Mouse (Mus musculus) urinary bladder, postnatal 4 days (tissue): ENCODE measurements at regions not wholly inside any gene's neighbourhood (a gene's known extent, or its start where the extent isn't known, plus 50 kb on each side); places are given as distances from the start of the nearest gene placed in this dataset.

Experiments
- DNase-seq, 2 experiments: peaks; one replicate each; pipeline ENCODE4 v3.0.0; 2021 to 2022; ENCODE audit warnings: low spot score in 2 of 2

DNA sequence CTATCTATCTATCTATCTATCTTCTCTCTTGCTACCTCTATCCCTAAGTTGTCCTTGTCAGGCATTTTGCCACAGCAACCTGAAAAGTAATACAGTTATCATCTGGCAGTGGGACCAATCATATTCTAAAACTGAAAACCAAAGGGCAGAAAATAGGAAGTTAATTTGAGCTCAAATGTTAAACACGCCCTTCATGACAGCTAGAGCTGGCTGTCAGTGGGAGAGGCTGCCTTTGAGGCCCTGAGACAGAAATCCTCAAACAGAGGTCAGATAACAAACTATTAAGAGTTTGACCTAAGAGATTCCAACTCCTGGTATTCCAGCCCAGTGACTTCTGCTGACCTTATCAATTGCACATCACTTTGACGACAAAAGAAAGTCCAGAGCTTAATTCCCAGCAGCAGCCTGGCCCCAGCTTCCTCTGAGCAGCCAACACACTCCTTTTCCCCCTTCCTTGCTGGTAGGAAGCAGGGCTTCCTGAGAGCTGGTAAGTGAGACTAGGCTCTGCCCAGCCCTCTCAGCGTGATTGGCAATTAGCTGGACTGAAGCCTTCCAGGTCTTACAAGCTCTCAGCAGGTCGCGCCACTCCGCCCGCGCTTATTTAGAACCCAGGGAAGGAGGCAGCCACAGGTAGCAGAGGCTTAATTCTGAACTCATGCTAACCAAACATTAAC, 250.0 kb downstream of the Sec61b start:
- DNase-seq: no peak

DNA sequence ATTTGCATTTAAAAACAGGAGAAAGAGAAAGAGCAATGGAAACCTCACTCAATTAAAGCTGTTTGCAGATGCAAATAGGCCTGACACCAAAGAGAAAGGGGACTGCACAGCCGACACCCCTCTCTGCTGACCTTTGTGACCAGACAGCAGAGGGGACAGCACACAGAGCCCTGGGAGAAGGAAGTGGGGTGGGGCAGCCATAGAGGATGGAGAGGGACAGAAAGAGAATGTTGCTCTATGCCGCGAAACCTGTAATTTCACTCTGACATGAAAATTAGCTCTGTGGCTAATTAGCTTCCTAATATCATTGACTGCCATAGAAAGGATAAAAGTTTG, 250.5 kb downstream of the Sec61b start:
- no peak for DNase-seq

DNA sequence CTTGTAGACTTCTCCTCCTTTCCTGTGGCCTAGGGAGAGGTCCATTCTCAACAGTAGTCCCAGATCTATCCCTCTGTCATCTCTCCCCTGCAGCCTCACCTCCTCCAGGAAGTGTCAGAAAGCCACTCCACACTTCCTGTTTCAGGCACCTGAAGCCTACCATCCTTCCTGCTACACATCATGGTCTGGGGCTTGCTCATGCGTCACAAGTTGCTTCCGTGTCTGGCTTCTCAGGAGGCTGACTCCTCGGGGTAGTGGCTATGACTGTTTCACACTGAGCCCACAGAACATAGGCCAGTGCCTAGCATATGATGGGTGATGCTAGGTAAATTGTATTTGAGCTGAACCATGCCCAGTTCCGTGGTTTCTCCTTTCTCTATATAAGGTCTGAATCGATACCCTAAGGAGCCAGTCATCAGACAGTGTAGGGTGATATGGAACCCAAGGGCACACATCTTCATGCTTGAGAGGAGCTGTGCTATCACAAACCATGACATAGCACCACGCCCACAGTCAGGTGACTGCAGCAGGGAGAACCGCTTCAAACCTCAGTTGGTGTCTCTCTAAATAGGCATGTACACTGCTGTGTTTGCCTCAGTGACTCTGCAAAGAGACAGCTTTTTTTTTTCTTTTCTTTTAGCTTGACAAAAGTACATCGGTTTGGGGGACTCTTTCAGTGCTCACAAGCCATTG, 272.2 kb downstream of the Sec61b start:
- no peak for DNase-seq

DNA sequence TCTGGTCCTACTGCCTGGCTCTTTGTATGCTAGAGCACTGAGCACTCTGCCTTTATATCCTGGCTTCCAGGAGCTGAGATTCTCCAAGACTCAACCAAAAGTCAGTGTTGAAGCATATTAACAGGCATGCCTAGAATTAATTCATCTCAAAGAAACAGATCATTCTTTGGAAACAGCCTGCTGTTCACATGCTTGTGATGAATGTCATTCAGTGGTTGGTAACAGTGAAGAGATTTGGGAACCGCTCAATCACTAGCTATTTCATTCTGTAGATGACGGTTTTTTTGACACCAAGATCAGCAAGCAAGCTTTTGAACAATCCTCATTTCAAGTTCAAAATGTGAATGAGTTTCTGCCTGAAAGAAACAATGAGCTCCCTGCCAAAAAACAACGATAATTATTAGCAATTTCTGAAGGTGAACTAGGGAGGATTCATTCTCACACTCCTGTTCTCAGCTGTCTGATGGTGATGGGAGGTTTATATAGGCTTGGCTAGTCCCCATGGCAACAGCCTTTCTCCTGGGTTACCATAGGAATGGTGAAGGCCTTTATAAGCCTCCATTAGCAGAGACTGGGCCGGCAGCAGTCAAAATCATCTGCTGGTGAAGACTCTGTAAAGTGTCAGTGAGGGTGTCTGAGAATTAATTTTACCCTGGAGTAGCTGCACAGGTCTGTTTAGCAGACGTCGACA, 272.6 kb upstream of the Nr4a3 start:
- DNase-seq: no peak

DNA sequence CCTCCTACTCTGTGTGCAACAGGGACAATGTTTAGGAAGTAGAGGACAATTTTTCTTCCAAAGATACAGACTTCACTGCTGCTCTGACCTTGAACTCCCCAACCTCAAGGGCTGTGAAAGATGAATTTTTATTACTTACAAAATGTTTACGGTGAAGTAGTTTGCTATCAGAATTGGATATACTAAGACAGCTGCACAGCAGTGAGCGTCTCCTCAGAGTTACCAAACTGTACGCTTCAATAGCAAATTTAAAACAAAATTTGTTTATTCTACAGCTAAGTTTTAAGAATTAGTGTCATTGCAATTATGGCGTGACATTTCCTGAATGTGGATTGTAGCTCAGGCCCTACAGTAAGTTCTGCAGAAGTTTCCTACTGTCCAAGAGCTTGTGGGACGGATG, 270.3 kb upstream of the Nr4a3 start:
- no peak for DNase-seq

DNA sequence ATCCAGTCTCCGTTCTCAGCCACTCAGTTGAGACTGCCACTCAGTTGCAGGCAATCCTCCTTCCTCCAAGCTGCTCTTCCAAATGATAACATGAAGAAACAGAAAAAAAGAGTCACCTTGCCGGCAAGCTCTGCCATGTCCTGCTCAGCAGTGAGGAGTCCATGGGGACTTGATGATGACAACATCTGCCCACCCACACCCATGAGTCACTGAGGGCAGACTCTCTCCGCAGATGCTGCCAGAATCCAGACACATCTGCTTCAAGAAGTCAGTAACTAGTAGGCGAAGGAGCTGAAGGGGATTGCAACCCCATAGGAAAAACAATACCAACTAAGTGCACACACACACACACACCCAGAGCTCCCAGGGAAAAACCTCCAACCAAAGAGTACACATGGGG, 263.9 kb upstream of the Nr4a3 start:
- DNase-seq: no peak

DNA sequence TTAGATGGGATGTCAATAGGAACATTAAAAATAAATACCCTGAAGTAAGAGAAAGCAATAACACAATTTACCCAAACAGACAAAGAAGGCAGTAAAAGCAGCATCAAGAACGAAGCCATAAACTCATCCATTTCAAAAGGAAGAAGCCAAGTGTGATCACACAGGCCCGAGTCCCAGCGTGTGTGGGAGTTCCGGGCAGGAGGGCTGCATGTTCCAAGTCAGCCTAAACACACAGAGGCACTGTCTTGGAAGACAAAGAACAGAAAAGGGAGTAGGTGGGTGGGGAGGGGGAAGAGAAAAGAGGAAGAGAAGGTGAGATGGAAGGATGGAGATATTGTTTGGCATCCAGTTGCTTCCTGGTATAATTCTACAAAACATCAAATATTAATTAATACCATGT, 248.0 kb upstream of the Nr4a3 start:
- DNase-seq: no peak

DNA sequence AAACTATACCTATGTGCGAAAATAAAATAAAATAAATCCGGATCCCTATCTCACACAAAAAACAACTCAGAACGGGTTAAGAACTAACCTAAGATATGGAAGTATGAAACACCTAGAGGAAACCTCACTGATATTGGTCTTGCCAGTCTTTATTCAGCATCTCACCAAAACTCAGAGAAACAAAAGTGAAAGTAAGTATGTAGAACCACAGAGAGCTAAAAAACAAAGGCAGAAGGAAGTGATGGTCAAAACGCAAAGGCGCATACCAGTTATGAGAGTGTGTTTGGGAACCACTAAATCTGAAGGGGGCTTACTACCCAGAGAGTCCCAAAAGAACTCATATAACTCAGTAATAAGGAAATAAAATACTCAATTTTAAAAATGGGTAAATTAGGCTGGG, 245.8 kb upstream of the Nr4a3 start:
- no peak for DNase-seq

DNA sequence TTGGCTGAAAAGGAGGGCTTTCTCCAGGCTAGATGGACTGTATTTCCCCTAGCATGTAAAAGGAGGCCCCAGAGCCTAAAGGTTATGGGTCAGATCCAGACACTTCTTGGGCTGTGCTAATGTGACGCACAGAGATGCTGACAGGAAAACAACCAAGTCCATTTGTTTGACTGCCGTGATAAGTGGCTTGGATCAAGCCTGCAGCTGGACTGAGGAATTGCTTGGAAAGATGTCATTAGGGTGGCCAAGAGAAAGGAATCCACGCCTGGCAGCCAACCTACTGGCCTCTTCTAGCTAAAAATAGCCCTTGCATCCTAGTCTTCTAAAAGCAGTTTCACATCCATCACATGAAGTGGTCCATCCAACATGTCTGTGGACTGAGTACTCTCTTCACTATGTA, 241.8 kb upstream of the Nr4a3 start:
- DNase-seq: no peak

DNA sequence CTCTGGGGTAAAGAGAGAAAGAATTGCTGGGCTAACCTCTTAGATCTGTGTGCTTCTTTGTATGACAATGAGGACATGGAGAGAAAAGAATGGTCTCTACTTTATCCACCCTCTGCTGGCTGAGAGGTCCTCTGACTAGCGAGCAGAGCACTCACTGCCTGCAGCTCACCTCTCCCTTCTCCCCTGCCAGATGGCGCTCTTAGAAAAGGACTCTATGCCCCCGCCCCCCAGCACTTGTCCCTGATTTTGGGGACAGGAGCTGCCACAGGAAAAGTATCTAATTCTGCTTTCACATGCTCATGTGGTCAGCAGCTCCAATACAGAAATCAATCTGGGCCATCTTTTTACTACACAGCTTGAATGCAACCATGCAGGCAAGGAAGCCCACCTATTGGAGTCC, 237.1 kb upstream of the Nr4a3 start:
- DNase-seq: no peak

DNA sequence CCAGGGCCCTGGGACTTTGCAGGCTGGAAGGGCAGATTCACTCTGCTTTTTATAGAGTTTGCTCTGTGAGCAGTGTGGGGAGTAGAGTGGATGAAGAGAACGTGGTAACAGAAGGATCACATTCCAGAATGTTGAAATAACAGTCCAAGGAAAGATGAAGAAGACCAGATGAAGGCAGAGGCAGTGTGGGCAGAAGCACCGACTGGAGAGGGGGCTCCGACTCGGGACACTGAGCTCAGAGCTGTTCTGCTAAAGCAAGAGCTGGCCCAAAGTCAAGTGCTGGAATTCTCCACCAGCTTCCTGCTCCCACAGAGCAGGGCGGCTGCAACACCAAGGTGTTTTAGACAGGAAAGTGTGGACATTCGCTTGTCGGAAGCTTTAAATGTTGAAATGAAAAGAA, 230.9 kb upstream of the Nr4a3 start:
- no peak for DNase-seq

DNA sequence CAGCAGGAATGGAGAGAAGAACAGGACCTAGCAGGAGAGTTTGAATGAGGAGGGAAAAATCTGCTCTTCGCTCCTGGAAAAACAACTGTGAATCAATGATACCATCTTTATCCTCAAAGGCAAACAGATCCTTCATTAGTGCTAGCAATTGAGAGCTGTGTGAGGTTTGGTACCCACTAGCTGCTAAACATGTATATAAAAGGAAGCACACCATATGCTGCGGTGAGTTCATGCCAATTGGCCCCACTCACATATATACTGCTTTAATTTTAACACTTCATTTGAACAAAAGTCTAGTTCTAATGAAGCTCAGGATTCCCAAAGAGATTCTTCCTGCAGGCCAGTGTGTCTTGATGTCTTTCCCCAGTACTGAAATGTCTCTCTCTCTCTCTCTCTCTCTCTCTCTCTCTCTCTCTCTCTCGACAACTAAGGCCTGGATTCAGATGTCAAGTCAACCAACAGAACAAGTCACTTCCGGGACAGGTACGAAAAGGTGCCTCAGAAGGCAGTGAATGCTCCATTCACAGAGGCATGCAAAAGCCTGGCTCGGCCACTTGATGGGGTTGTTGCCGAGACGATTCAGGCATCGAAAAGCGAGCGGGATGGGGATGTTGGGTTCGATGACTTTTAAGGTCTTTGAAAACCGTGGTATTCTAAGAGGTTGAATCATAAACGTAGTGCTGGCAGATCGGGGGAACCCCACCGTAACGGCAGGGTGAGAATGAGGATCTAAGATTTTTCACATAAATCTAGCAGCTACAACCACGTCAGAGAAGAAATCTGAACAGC, 226.4 kb upstream of the Nr4a3 start:
- no peak for DNase-seq

DNA sequence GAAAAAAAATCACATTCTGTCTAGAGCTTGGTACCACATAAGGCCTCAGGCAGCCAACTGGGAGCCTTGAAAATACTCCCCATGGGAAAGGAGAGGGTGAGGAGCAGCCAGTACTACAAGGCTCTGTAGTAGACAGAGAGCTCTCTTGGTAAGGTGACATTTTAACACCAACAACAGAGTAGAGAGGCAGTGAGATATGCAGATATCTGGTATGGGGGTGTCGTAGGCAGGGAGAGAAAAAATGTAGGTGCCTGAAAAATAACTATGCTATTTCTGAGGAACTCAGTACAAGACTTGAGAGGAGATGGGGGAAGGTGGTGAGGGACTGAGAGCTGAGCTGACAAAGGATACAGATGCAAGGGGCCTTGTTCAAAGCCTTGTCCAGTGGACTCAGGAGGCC, 224.4 kb upstream of the Nr4a3 start:
- DNase-seq: no peak

DNA sequence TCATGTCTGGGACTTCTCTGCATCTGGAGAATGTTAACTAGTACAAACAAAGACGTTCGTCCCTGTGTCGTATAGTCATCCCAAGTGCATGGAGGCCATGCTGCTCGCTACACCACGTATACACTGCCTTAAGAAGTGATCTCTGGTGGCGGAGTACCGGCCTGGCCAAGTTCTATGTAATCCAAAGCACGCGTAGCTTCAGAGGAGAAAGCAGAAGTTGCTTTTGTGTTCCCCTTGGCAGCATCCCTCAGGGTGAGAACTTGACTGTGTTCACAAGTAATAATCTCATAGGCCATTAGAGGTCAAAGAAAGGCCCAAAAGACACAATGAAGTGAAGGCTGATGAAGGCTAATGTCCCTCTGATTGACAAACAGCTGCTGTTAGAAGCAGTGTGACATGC, 221.7 kb upstream of the Nr4a3 start:
- DNase-seq: no peak

DNA sequence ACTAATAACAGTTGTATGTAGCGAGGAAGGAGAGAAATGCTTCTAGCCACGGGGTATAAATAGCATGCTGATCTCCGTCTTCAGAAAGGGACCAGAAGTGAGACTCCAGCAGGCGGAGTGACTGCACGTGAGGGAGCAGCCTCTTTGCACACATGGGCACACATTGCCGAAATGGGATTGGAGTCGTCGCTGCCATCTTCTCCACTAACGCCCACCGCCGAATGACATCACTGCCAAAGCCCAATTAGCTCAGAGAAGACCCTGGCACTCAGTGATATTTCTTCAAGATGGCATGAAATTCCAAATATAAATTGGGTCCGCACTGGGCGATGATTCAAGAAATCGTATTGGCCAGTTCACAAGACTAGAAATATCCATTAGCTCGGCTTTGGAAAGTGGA, 220.9 kb upstream of the Nr4a3 start:
- no peak for DNase-seq

DNA sequence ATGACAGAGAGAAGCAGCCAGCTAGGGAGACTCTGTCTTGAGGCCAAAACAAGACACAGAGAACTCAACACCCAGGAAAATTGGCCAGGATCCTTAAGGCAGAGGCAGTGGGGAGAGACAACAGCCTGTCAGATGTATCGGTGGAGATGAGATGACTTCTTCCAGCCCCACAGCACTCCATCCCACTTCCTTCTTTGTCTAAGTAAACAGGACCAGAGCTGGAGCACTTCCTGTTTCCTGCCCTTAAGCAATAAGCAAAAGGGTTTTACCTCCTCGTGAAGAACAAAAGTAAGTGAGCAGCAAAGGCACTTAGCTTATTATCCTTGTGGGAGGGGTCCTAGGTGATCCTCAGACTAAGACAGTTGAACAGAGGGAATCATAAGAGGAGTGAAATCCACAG, 212.0 kb upstream of the Nr4a3 start:
- DNase-seq: no peak

DNA sequence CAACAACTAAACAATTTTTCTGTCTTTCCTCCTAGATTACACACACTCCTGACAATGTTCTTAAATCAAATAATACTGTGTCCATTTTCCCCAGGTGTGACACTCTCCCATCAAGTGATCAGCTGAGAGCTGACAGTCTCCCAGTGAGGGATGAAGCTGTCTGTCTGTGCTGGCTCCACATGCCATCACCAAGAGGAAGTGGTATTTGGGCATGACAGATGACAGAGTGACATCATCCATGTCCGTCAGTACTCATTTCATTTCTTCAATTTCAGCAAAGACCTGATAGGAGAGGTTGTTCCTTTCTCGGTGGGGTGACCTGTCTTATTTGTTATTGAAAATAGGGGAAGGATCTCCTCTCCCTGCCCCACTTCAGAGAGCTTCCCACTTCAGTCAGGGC, 206.5 kb upstream of the Nr4a3 start:
- DNase-seq: no peak

DNA sequence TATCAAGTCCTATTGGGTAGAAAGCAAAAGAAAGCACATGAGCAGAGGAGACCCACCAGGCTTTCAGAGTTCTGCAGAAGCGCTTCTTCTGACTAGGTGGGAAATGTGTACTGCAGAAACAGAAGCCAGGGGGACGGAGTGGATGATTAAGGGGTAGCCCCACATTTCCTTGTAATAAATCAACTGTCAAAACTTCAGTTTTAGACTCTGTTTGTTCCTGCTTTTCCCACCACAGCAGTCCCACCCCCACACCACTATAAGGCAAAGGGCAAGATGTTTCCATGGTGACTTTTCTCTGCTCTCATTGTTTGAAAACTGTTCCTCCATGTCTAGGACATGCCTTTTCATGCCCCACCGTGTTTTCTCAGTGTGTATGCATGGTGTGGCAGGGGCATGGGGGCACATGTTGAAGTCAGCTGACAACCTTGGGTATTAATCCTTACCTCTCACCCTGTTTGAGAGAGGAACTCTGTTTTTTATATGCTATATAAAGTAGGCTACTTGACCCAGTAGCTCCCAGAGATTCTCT, 202.8 kb upstream of the Nr4a3 start:
- peak in 1 of 2 experiments; percentile 23 for DNase-seq

DNA sequence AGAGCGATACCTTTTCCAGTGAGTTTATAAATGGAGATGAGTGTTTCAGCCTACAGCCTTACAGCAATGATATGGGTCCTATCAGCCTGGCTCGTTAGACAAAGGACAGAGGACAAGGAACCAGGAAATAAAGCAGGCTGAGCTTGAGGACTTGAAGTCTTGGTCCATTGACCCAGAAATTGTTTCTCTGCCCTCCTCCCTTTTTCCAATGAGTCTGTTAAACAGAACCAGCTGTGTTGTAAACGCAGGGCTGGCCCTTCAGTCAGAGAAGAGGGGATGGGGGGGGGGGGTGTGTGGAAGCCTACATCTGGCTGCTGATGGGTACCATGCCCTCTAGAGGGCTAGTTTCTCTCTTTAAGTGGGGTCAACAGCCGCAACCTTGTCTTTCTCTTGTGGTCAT, 199.7 kb upstream of the Nr4a3 start:
- DNase-seq: no peak

DNA sequence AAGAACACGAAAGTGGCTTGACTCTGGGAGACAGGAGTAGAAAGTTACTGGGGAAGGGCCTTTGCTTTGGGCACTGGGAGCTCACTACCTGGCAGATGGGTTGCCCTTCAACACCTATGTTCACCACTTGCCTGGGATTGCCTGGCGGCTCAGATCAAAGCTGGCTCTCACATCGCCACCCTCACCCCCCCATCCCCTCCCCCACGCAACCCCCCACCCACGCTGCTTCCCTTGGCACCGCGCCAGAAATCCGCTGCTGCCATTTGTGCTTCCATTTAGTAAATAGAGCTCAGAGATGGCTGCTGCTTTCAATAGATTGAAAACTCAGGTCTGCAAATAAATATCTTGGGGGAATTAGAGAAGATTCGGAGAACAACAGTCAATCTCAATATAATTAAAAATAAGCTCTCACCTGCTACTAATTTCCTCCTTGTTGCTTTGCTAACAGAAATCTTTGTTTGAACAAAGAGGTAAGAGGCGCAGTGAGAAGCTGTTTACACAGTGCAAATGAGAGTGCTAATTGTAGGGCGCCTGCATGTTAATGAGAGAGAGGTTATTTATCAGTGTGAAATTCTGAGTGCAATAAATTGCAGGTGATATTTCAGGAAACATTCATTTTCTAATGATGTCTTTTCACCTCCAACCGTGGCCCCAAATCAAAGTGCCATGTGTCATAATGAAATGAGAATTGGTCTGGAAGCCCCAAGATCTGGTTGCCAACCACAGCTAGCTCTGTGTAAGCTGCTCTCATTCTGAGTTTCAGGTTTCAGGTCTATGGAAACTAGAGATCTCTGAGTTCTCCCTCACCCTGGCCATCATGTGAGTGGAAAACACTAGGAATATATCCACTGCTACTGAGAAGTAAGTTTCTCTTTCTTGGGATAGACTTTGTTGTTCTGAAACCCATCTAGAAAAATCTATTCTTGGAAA, 198.3 kb upstream of the Nr4a3 start:
- peak in 1 of 2 experiments; percentile 63 for DNase-seq

DNA sequence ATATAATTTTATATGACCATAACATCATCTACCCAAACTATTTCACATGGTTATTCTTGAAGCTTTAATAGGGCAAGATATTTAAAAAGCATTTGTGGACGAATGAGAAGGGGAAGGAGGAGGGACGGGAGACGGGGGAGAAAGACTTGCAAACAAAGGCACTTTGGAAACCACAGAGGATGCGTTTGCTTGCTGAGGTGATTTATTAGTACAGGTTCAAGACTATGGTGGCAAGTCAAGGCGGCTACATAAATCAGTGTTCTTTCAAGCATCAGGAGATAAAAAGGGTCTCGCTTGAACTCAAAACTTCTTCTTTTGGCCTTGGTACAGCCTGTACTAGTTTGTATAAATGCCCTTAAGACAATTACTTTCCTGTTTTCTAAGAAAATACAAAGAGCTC, 183.8 kb upstream of the Nr4a3 start:
- no peak for DNase-seq
